In genomic region chr10:44483116-44483515, GRCm38 (mm10) we compare ENCODE assay signal across 11 mouse cellular contexts. TPM values are rescaled to one million over a fixed set of nuclear protein-coding genes. Genes with fewer than 3 reads are reported as not detected.
DNase-seq lines count a peak whose midpoint lies in the region; ATAC-seq lines count a peak whose summit lies in the region.
"Had no signal": no experiment of that assay in that cellular context is flagged by ENCODE, and none has a peak within 500 bp of the region (broad histone marks: within the 10 kb centered on the region; RNA-seq: fewer than 3 reads in every experiment).

No protein-coding gene starts in this region.

- peak; percentile 79 for ATAC-seq in megakaryocyte progenitor cell, adult 5-6 weeks (replicated peaks; ENCODE audit: poor library complexity)
- ATAC-seq: midbrain, embryonic 15.5 days had no signal

- intact Hi-C loops in gastrocnemius, postnatal 36 days (cut with DNase I): no loop called here

- DNase-seq in spleen, postnatal 36 days (ENCODE audit: low spot score in 2 of 2): peak; percentile 22 to 36
- DNase-seq in spleen, postnatal 14 days (ENCODE audit: low spot score in 2 of 2): no peak
- DNase-seq in ZHBTc4 (ENCODE audit: low read depth, low spot score): peak; percentile 67
- no peak for DNase-seq in gastrocnemius, postnatal 36 days
- DNase-seq in gastrocnemius, adult 18-20 months (ENCODE audit: low spot score): no peak
- no peak for DNase-seq in right cerebral cortex, postnatal 4 days
- DNase-seq: cerebellum, postnatal 25 days; kidney, postnatal 10 days; spleen, adult 18-20 months had no signal

RNA-seq across cellular contexts. Expression of gene Prdm1, which starts 45.2 kb away (rescaled TPM):
- total RNA-seq in megakaryocyte progenitor cell, adult 5-6 weeks (2015): 0.17 and 0.25 TPM in 2 replicates
- total RNA-seq in megakaryocyte progenitor cell, adult 5-6 weeks (2017): 0.08 and 0.14 TPM in 2 replicates
- total RNA-seq in gastrocnemius, postnatal 36 days (2021): under 1 TPM; 0.35 to 0.38 TPM
- total RNA-seq in gastrocnemius, adult 18-20 months (2021): under 1 TPM; 0.16 to 0.43 TPM

Comparison
In these comparisons a context has a peak if more than half of its experiments do, and no peak if none do; other contexts are left out.
1. DNase-seq: peak in spleen, postnatal 36 days (2 of 2) and ZHBTc4 (single experiment); none in spleen, postnatal 14 days (0 of 2), gastrocnemius, postnatal 36 days (0 of 2), gastrocnemius, adult 18-20 months (single experiment) and right cerebral cortex, postnatal 4 days (single experiment).